28 mouse cellular contexts compared by ENCODE assay signal in the genomic region with DNA sequence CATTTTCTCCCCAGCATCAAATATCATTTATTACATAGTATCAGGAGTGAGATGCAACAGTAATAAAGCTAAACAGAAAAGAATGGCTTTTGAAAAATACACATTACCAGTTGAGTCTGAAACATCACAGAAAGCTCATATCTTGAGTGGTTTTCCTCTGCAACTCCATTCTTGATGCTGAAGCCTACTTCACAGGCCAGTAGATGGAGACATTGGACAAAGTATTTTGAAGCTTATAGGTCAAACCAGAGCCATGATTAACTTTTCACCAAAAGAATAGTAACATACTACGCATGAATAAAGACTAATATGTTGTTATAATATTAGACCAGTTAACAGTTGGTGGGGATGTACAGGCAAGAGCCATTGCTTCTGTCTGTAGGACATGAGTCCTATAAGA. TPM values are rescaled to one million over a fixed set of nuclear protein-coding genes. Genes with fewer than 3 reads are reported as not detected.
DNase-seq lines count a peak whose midpoint lies in the region; ATAC-seq and TF ChIP-seq lines count a peak whose summit lies in the region.
"Had no signal": no experiment of that assay in that cellular context is flagged by ENCODE, and none has a peak within 500 bp of the region (broad histone marks: within the 10 kb centered on the region; RNA-seq: fewer than 3 reads in every experiment).

No protein-coding gene starts in this region.

- H3K4me3 ChIP-seq in hindbrain, postnatal 0 days (ENCODE audit: low read length), result no peak overlapping the region
- no peak overlapping the region for H3K4me3 ChIP-seq in hindbrain, embryonic 12.5 days
- H3K4me3 ChIP-seq in lung, postnatal 0 days (ENCODE audit: low read depth, low read length), result no peak overlapping the region
- H3K4me3 ChIP-seq in lung, adult 2 months (replicated peaks; ENCODE audit: extremely low read depth, low read depth, low read length), result no peak overlapping the region
- H3K4me3 ChIP-seq: embryonic facial prominence, embryonic 15.5 days; limb, embryonic 12.5 days; liver, embryonic 12.5 days; neural tube, embryonic 15.5 days had no signal

- no peak overlapping the region for H3K9ac ChIP-seq in hindbrain, postnatal 0 days (replicated peaks; ENCODE audit: low read length)
- H3K9ac ChIP-seq in hindbrain, embryonic 12.5 days, result no peak overlapping the region
- H3K9ac ChIP-seq in lung, postnatal 0 days (replicated peaks; ENCODE audit: low read depth), result no peak overlapping the region
- H3K9ac ChIP-seq: embryonic facial prominence, embryonic 15.5 days; limb, embryonic 12.5 days; liver, embryonic 12.5 days; neural tube, embryonic 15.5 days had no signal

- peak; percentile 47 for DNase-seq in hindbrain, postnatal 0 days (ENCODE audit: low spot score)
- DNase-seq in lung, postnatal 0 days (ENCODE audit: low spot score), result no peak
- DNase-seq in lung, adult 2 months, result no peak
- DNase-seq in NIH3T3 (ENCODE audit: low read depth), result peak; percentile 37
- DNase-seq in retina, embryonic 14.5 days (ENCODE audit: low spot score), result peak; percentile 24
- DNase-seq in testis, postnatal 14 days (ENCODE audit: low spot score), result no peak
- no peak for DNase-seq in kidney, adult 9 months
- DNase-seq: adrenal gland, postnatal 36 days; cerebellum, adult 18-20 months; cerebellum, postnatal 14 days; gastrocnemius, postnatal 25 days; heart, adult 18-20 months; kidney, adult 11 months; kidney, postnatal 10 days; lung, adult 18-20 months; lung, postnatal 4 days; right cerebral cortex, postnatal 14 days; spleen, adult 18-20 months; thymus, postnatal 14 days had no signal

- H3K27me3 ChIP-seq in hindbrain, postnatal 0 days (ENCODE audit: insufficient read depth, low read length), result no peaks in the 10 kb centered on the region
- H3K27me3 ChIP-seq in hindbrain, embryonic 12.5 days, result no peaks in the 10 kb centered on the region
- H3K27me3 ChIP-seq in lung, postnatal 0 days (replicated peaks; ENCODE audit: insufficient read depth, low read length), result no peaks in the 10 kb centered on the region
- H3K27me3 ChIP-seq: embryonic facial prominence, embryonic 15.5 days; limb, embryonic 12.5 days; liver, embryonic 12.5 days; neural tube, embryonic 15.5 days had no signal

- no peaks in the 10 kb centered on the region for H3K4me1 ChIP-seq in hindbrain, postnatal 0 days (ENCODE audit: insufficient read depth, low read length)
- H3K4me1 ChIP-seq in hindbrain, embryonic 12.5 days, result no peaks in the 10 kb centered on the region
- no peaks in the 10 kb centered on the region for H3K4me1 ChIP-seq in lung, postnatal 0 days (ENCODE audit: insufficient read depth, low read depth, low read length)
- H3K4me1 ChIP-seq in lung, adult 2 months (ENCODE audit: control insufficient read depth, insufficient read depth, low read length), result no peaks in the 10 kb centered on the region
- H3K4me1 ChIP-seq: embryonic facial prominence, embryonic 15.5 days; limb, embryonic 12.5 days; liver, embryonic 12.5 days; neural tube, embryonic 15.5 days had no signal

- no peak for TF ChIP-seq POLR2A in lung, adult 2 months (IDR thresholded peaks at IDR 0.05; ENCODE audit: borderline replicate concordance, extremely low read depth, low read depth, low read length)

- H3K9me3 ChIP-seq in hindbrain, postnatal 0 days (ENCODE audit: low read length), result no peaks in the 10 kb centered on the region
- H3K9me3 ChIP-seq in hindbrain, embryonic 12.5 days (replicated peaks), result no peaks in the 10 kb centered on the region
- H3K9me3 ChIP-seq in lung, postnatal 0 days (ENCODE audit: low read length), result no peaks in the 10 kb centered on the region
- H3K9me3 ChIP-seq: embryonic facial prominence, embryonic 15.5 days; limb, embryonic 12.5 days; liver, embryonic 12.5 days; neural tube, embryonic 15.5 days had no signal

- H3K27ac ChIP-seq in hindbrain, postnatal 0 days, result no peak overlapping the region
- no peak overlapping the region for H3K27ac ChIP-seq in hindbrain, embryonic 12.5 days
- no peak overlapping the region for H3K27ac ChIP-seq in lung, postnatal 0 days (ENCODE audit: low read length)
- H3K27ac ChIP-seq: embryonic facial prominence, embryonic 15.5 days; limb, embryonic 12.5 days; liver, embryonic 12.5 days; neural tube, embryonic 15.5 days had no signal

- H3K36me3 ChIP-seq in hindbrain, postnatal 0 days (ENCODE audit: insufficient read depth, low read length), result no peaks in the 10 kb centered on the region
- H3K36me3 ChIP-seq in hindbrain, embryonic 12.5 days, result no peaks in the 10 kb centered on the region
- H3K36me3 ChIP-seq in lung, postnatal 0 days (ENCODE audit: insufficient read depth, low read length), result no peaks in the 10 kb centered on the region
- H3K36me3 ChIP-seq: embryonic facial prominence, embryonic 15.5 days; limb, embryonic 12.5 days; liver, embryonic 12.5 days; neural tube, embryonic 15.5 days had no signal

- peak; percentile 44 for TF ChIP-seq CTCF in hindbrain, postnatal 0 days (IDR thresholded peaks at IDR 0.05; ENCODE audit: low read depth)
- TF ChIP-seq CTCF in lung, postnatal 0 days (IDR thresholded peaks at IDR 0.05), result peak; percentile 28; the same call in 1 of the 2 replicates
- TF ChIP-seq CTCF in lung, adult 2 months (IDR thresholded peaks at IDR 0.05; ENCODE audit: insufficient read depth, low read length), result no peak

- H3K4me2 ChIP-seq in hindbrain, postnatal 0 days (ENCODE audit: low read depth, low read length), result no peak overlapping the region
- H3K4me2 ChIP-seq in hindbrain, embryonic 12.5 days (replicated peaks), result no peak overlapping the region
- no peak overlapping the region for H3K4me2 ChIP-seq in lung, postnatal 0 days (replicated peaks; ENCODE audit: low read depth, low read length)
- H3K4me2 ChIP-seq: embryonic facial prominence, embryonic 15.5 days; limb, embryonic 12.5 days; liver, embryonic 12.5 days; neural tube, embryonic 15.5 days had no signal

- TF ChIP-seq EP300 in lung, postnatal 0 days (IDR thresholded peaks at IDR 0.05), result no peak

- WGBS in hindbrain, postnatal 0 days, result 98% methylated on average over 1 of the region's 1 CpGs
- WGBS in hindbrain, embryonic 12.5 days, result 91% methylated on average over 1 of the region's 1 CpGs
- WGBS in lung, postnatal 0 days, result 93% methylated on average over 1 of the region's 1 CpGs
- WGBS in lung, adult 2 months, result 81% methylated on average over 1 of the region's 1 CpGs

- ATAC-seq in hindbrain, postnatal 0 days, result no peak
- ATAC-seq in hindbrain, embryonic 12.5 days (ENCODE audit: low FRiP score), result no peak
- ATAC-seq in lung, postnatal 0 days, result no peak
- ATAC-seq: forebrain, embryonic 16.5 days; hindbrain, embryonic 16.5 days; liver, embryonic 12.5 days had no signal

RNA-seq across cellular contexts. Expression of a gene that starts 21.8 kb away (rescaled TPM):
- total RNA-seq in hindbrain, postnatal 0 days (2014; rRNA removed), result 16.5 and 25.5 TPM in 2 replicates
- polyA plus RNA-seq in hindbrain, postnatal 0 days (2015; fragmentation: Nextera tagmentation; extraction: Ambion mirVana), result 29.6 and 31.7 TPM in 2 replicates
- polyA plus RNA-seq in hindbrain, embryonic 12.5 days (2016; fragmentation: Nextera tagmentation; extraction: Ambion mirVana), result 4.0 and 5.4 TPM in 2 replicates
- not detected in 2 replicates for polyA plus RNA-seq in lung, postnatal 0 days (2015; fragmentation: Nextera tagmentation; extraction: Ambion mirVana)
- polyA plus RNA-seq in lung, adult 2 months (2012; rRNA removed), result 0.01 TPM in 1 of 2 replicates, not detected in the other
- total RNA-seq: heart, adult 18-20 months; hematopoietic stem cell, adult 5-6 weeks; megakaryocyte-erythroid progenitor cell, adult 5-6 weeks had no signal
- polyA plus RNA-seq: liver, embryonic 12.5 days had no signal

Comparison
In these comparisons a context has a peak if more than half of its experiments do, and no peak if none do; other contexts are left out.
1. DNase-seq: peak in hindbrain, postnatal 0 days (single experiment), NIH3T3 (single experiment) and retina, embryonic 14.5 days (single experiment); none in lung, postnatal 0 days (single experiment), lung, adult 2 months (single experiment), testis, postnatal 14 days (single experiment) and kidney, adult 9 months (single experiment).